Mouse (Mus musculus) erythroid progenitor cell, adult 5-6 weeks (primary cell): ENCODE data around the gene Setd7. TPM values are rescaled to one million over a fixed set of nuclear protein-coding genes. Genes with fewer than 3 reads are reported as not detected.
A peak's percentile ranks its signal among the peaks of the same experiment; 100 is the strongest.

ENCODE experiments used
- ATAC-seq: replicated peaks from 2 replicates; pipeline ENCODE4 v1.8.0; 2016; ENCODE audit warnings: moderate number of reproducible peaks, mild to moderate bottlenecking, moderate TSS enrichment, inconsistent platforms; ENCODE audit not compliant: poor library complexity, low FRiP score, severe bottlenecking
- total RNA-seq, 2 experiments: library from RNA; stranded (forward) in 1 of 2; stranded (reverse) in 1 of 2; fragments of 150-400 nt in 1 of 2; fragments of 186-747, 209-891 nt in 1 of 2; gene quantifications; 2 replicates each; pipeline versions ENCODE4 v1.2.3 to v1.2.4; 2015 to 2017; ENCODE audit warnings: low replicate concordance in 2 of 2

Setd7 gene
- total RNA-seq, 2 experiments from 2014 or later = 1.6 to 5.9 TPM

DNA sequence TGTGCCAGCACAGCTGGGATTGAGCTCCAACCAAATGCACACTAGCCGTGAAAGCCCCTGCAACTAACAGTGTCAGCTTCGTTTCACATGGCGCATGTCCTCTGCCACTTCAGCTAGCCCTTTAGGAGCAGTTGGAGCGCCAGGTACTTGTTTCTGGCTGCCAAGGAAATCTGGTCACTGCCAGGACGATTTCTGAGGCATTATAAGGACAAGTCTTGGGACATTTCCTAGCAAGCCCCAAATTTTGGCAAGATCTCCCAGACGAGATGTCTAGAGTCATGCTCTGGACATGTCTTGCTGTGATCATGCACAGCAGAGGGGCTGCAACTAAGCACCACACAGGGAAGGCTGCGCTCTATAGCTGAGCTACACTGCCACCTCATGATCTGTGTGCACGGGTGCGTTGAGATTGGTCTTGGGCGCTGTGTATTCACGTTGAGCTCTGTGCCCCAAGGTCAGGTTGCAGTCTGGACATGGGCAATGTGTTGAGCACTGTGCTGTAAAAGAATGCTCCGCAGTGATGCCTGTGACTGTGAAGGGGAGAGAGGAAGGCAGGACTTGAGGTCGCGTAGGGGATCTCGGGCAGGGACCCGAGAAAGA is 35.4 kb downstream of the Setd7 start:
- ATAC-seq = no peak

DNA sequence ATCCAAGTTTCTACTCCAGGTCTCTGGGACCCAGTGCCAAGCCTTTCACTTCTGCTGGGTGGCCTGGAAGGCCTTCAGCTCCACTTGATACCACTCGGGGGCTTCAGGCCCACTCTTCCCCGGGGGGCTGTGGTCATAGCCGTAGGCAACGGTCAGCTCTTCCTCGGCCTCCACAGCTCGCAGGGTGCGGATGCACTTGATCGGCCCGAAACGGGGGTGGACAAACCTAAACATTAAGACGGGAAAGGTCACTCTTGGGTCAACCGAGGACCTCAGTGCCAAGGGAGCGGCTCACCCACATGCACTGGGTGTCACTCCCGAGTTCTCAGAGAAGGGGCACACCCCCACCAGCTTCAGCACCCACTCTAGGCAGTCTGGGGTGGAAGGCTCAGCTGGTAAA is 39.4 kb downstream of the Setd7 start:
- ATAC-seq = no peak

DNA sequence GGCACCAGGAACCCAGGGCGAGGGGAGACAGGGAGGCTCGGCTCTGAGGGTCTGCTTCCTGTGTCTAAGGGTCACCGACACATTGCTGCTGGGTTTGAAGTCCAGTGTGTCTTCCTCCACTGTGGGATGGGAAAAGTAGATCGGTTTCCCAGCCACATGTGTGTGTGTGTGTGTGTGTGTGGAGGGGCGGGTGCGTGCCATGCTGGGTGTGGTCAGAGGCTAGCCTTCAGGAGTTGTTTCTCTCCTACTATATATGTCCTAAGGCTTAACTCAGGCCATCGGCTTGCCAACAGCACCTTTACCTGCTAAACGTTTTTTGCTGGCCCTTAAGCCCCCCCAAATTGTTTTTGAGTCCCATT is 41.9 kb downstream of the Setd7 start:
- no peak for ATAC-seq

DNA sequence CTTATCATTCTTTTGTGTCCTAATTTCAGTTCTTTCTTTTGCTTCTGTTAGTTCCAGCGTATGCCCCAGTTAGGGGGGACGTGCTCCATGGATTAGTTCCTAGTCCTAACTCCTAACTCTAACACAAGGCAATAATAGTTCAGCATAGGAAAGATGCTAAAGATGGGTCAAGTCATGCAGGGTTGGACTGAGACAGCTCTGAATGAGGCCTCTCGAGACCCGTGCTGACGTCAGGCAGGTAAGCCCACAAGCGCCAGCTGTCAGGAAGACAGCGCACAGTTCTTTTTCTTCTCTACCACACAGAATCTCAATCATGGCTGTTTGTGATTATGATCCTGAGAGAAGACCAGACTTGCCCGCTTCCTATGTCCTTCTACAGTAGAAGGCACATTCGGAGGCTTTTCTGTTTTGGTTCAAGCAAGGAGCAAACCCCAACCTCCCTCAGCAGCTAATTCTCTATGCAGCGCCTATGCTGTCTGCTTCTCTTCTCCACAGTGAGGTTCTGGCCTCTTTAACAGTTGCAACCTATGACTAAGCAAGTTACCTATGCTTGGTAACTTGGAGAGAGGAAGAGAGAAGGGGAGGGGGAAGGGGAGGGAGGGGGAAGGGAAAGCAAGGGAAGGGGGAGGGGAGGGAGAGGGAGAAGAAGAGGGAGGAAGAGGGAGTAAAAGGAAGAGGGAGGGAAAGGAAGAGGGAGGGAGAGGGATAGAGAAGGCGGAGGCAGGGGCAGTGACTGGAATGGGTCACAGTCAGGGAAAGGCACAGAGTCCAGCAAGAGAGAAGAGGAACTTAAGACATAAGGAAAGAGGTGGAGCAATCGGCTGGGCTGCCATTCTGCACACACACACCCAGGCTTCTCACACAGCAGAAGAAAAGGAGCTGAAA is 42.6 kb downstream of the Setd7 start:
- no peak for ATAC-seq

DNA sequence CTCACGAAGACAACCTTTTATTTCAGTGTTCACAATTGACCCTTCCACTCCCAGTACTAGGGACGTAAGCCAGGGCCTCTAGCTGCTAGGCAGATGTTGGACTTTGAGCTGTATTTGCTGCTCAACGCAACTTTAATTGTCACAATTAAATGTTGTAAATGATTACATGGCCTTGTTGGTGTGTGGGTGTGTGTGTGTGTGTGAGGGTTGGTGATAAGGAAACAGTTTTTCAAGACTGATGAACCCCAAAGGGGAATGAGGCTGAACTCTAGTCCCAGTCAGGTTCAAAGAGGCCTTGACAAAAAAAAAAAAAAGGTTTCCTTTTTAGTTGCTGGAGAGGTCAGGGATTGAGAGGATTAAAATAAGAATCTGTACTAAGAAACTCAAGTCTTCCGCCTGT is 43.2 kb downstream of the Setd7 start:
- no peak for ATAC-seq

DNA sequence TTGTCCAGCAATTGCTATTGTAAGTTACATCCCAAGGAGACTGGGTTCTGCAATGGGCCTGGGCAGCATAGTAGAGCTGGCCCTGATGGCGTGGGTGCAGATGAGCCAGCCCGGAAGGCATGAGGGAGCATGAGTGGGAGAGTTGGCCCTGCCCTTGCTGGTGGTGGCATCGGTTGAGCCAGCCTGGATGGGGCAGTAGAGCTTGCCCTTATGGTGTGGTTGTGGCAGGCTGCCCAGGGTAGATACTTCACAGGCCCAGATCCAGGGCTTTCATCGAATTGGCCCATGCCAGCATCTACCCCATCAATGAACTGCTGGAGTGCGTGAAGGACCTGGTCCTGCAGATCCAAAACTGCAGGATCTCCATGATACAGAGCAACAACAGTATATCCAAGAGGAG is 48.7 kb downstream of the Setd7 start:
- ATAC-seq = no peak

DNA sequence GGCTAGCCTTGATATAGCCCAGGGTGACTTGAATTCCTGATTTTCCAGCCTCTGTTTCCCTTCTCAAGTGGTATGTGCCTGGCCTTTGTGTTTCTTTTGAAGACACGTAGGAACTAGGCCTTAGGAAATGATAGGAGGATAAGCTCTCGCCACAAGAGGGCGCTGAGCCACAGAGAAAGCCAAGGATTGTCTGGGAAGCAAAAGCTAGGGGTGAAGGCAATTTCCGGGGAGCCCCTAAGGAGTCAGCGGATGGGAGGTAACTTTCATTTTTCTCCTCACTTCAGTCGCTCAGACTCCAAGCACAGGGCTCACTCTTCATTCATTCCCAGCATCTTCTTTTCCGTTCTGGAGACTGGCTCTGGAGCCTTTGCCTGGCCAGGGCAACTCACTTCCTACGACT is 49.8 kb downstream of the Setd7 start:
- ATAC-seq = peak; percentile 59; the same call in 1 of the 2 replicates

DNA sequence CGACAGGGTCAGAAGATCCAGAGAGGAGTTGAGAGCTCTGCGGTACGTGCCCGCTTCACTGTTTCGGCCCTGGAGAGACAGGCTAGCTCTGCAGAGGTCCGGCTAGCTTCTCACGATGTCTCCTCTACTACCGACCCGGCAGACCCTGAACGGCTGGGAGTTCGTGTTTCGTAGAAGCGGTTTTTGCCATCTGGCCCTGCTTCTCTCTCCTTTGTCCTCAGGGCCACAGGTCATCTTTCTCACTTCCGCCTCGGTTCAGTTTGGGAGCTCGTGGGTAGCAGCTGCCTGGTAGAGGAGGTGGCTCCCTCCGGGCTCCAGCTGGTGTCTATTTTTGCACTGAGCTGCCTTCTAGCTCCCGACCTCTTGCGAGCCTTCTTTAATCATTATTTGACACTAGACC is 55.2 kb downstream of the Setd7 start:
- no peak for ATAC-seq

DNA sequence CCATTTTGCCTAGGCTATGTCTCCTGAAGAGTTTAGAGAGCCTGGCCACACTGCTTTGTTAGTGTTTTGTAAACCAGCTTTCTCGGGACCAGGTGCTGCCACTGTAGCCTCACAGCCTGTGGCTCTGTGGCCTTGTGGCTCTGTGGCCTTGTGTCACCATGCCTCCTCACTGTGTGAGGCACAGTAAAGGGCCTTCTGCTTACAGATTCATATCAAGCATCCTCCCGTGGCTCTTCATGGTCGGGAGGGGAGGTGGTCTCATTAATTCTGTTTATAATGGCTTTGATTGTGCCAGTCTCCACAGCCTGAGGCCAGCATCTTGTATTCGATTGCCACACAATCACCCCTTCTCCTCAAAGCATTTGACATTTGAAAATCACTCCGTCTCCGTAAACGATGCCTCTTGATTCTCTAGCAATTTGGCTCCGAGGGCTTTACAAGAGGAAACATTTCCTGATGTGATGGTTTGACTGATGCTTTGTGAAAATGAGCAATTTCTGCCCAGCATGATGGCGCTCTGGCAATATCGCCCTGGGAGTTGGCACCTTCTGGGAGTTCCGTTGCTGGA is 56.2 kb downstream of the Setd7 start:
- ATAC-seq = no peak

DNA sequence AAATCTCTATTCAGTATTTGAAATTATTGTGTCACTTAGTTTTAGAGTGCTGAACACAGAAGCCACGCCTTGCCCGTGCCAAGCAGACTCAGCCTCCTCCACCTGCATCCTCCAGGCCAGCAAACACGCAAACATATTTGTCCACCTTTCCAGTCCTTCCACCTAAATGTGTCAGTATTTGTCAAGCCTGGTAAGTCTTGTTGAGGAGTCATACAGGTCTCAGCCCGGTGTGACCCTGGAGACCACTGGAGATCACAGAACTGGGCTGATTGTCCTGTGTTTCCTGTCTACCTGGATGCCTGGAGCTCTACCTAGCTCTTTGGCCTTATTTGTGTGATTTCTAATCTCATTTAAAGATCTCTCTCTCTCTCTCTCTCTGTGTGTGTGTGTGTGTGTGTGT is 60.8 kb downstream of the Setd7 start:
- no peak for ATAC-seq

DNA sequence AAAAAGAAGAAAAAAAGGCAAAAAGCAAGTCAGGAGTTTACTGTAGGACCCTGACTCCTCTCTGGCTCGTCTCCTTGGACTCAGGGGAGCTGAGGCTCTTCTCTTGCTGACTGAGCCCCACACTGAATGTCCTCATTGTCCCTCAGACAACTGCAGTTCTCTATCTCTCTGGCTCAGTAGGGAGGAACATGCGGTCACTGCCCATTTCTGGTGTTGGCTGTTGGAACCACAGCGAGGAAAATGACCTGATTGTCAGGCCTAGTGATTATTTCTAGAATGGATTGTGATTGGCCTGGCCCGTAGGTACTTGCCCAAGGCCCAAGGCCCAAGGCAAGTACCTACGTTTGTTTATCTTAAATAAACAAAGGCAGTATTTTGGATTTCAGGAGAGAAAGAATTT is 62.0 kb downstream of the Setd7 start:
- ATAC-seq = no peak

DNA sequence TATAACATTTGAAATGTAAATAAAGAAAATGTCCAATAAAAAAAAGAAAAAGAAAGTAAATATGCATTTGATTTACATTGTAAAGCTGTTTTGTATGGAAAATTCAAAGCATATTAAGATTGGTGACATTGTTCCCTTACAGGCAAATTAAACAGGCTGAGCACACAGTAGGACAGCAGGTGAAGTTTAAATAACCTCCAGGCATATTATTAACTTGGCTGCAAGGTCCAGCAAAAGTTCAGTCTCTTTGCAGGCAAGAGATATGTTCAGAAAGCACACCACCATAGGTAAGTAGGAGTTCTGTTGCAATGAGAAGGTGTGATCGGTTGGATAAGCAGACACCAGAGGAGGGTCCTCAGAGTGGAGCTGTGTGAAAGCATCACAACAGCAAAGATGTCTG is 62.7 kb downstream of the Setd7 start:
- ATAC-seq = no peak

DNA sequence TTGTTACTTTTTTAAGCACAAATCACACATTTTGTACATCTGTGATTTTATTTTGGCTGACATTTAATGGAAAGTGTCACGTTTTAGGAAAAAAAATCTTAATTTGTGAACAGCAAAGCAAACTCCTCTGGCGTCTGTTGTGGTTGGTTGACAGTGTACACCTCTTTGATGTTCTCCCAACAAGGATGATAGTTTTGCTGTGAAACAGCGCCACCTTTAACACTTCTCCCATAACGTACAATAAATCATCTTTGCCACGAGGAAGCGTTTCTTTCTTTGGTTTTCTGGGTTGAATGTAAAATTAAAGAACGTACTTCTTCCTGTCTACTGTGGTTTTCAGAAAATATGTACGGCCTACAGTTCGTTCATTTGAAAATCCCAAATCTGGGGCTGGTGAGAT is 65.0 kb downstream of the Setd7 start:
- no peak for ATAC-seq

DNA sequence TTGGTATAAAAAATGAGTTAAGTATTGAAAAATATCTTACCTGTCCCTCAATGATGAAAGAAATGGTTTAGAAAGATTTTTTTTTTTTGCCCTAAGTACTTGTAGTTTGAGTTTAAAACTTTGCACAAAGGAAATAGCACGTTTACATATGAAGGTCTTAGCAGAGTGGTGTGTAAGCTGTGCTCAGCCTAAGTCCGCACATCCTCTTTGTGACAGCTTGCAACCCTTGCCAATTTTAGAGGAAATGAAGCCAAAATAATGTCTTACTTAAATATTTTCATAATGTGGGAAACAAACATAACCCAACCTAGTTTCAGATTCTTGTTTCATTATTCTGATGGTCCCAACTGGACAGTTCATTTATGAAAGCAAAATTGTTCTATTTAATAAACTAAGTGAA is 66.2 kb downstream of the Setd7 start:
- no peak for ATAC-seq

DNA sequence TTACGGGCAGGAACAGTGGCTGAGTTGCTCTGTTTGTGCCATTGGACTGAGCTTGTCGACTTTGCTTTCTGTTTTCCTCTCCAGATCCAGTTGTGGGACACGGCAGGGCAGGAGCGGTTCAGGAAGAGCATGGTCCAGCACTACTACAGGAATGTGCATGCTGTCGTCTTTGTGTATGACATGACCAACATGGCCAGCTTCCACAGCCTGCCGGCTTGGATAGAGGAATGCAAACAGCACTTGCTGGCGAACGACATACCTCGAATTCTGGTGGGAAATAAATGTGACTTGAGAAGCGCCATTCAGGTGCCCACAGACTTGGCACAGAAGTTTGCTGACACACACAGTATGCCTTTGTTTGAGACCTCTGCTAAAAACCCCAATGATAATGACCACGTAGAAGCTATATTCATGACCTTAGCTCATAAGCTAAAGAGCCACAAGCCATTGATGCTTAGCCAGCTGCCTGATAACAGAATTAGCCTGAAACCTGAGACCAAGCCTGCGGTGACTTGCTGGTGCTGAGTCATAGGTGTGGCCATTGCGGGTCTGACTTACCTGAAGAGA is 67.3 kb downstream of the Setd7 start:
- no peak for ATAC-seq

DNA sequence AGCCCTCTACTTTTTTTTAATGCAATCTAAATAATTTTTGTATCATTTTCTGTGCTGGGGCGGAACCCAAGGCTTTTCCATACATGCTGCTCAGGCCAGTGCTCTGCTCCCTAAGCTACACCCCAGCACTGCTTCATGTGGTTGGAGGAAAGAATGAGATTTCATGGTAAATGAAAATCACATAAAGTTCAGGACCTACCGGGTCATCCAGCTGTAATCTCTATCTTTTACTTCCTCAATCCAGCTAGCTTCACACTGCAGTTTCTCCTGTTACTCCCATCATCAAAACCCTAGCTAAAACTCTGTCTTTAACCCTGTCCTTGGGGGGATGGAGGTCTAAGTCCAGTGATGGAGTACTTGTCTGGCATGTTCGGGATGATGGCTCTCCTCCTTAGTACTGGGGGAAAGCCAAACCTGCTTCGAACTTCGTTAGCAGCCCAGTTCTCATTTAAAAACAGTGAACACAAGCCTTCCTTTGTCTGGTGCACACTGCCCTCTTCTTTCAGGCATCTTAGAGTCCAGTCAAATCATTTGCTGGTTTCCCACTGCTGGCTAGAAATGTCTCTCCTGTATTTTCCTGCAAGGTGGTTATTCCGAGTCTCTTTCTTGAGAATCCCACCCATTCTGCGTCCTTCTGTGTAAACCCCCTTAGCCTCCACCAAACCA is 70.5 kb downstream of the Setd7 start:
- no peak for ATAC-seq

DNA sequence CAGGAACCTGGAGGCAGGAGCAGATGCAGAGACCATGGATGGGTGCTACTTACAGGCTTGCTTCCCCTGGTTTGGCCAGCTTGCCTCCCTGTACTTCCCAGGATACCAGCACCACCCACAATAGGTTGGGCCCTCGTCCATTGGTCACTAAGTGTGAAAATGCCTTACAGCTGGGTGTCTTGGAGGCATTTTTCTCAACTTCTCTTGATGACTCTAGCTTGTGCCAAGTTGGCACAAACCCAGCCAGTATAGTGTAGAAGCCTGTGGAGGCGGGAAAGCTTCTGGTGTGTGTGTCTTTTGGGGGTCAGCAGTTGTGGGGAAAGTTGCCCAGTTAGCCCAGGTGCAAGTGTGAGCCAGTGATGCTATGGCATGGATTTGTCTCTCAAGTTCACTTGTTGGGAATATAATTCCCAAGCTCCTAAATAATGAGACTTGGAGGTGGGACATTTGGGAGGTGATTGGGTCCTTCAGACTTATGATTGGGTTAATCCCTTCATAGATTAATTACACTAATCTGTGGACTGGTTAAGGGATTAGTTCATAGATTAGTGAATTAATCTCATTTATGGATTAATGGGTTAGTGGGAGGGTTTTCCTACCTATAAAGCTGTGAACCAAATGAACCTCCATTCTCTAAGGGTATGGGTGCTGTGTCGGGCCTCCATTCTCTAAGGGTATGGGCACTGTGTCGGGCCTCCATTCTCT is 74.0 kb downstream of the Setd7 start:
- ATAC-seq = no peak

DNA sequence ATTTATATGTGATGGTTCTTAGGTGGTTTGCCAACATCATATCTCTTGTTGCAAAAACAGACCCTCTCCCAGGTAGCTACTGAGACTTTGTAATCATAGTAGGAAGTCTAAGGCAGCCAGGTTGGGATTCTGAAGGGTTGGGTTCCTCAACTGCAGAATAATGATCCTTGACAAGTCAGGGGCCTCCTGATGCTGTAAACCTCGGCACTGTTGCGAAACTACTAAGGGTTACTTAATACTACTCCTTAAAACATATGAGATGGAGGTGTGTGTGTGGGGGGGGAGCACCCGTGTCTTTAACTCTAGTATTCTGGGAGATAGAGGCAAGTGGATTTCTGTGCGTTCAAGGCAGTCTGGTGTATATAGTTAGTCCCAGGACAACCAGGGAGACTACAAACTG is 75.3 kb downstream of the Setd7 start:
- no peak for ATAC-seq

DNA sequence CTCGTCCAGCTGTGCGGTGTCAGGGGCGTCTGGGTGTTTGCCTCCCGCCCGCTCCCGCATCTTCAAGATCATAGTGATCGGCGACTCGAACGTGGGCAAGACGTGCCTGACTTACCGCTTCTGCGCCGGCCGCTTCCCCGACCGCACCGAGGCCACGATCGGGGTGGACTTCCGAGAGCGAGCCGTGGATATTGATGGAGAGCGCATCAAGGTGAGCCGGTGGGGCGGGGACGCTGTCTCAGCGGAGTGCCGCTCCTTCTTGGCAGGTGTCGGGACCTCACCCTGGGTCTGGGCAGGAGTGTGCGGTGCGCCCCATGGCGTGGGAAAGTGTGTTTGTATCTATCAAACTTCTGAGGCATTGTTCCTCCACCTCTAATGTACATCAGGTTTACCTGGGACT is 76.3 kb downstream of the Setd7 start:
- peak; percentile 37 for ATAC-seq
